Mouse (Mus musculus) heart, postnatal 14 days (tissue): ENCODE data around the gene Colq. TPM values are rescaled to one million over a fixed set of nuclear protein-coding genes. Genes with fewer than 3 reads are reported as not detected.
"Not testable (repeated sequence)": the region's sequence is repeated elsewhere in the genome, so short reads cannot be mapped to it uniquely, and the experiment has no call there.

Source experiments
- DNase-seq, 2 experiments: peaks; one replicate each; pipeline ENCODE4 v3.0.0; 2021 to 2022
- intact Hi-C: fragments of 180-260 bp; cut with DNase I; formaldehyde crosslinking; loops from one replicate; pipeline ENCODE4 v1.15.1; 2025
- long read RNA-seq, 2 experiments: library from polyadenylated mRNA; stranded (forward); transcript quantifications; one replicate each; pipeline ENCODE4 v2.0.0; 2021
- total RNA-seq, 2 experiments: library from RNA; stranded (reverse); gene quantifications; 2 replicates each; pipeline ENCODE4 v1.2.3; 2021

The Colq gene
- total RNA-seq = 1 to 10 TPM; 7.1 to 9.5 TPM
- long read RNA-seq, experiment 1, transcript Colq-201 (17 exons, 2,837 nt) = major isoform, 16 of 22 reads
- long read RNA-seq, experiment 1, partial matches to known transcripts = 5 of 22 reads
- long read RNA-seq, experiment 1, other reads (novel, unspliced or antisense) = 1 of 22 reads
- long read RNA-seq, experiment 2, transcript Colq-201 (17 exons, 2,837 nt) = major isoform, 21 of 28 reads
- long read RNA-seq, experiment 2, partial matches to known transcripts = 4 of 28 reads
- long read RNA-seq, experiment 2, other reads (novel, unspliced or antisense) = 3 of 28 reads

- intact Hi-C loops = no loop called here
Measured at GRCm38 (mm10) chr14:31591243-31591642, at the start of gene Colq. TSS of gene Colq (minus strand) at chr14:31591343.

GRCm38 (mm10) chr14:31640346-31640889, 49.3 kb upstream of the Colq start, which contains the start of gene Gm49387:
TSS of gene Gm49387 (minus strand) at chr14:31640878.
- DNase-seq = no peak
- intact Hi-C loops = no loop called here

More at GRCm38 (mm10) chr14:31591243-31591642, at the start of gene Colq:
- DNase-seq = no peak

- intact Hi-C loops = no loop called here
Measured at GRCm38 (mm10) chr14:31630677-31631076, 39.5 kb upstream of the Colq start.

GRCm38 (mm10) chr14:31622748-31623147, 31.6 kb upstream of the Colq start:
- intact Hi-C loops = no loop called here
- no peak for DNase-seq

More at GRCm38 (mm10) chr14:31630677-31631076, 39.5 kb upstream of the Colq start:
- no peak for DNase-seq

- intact Hi-C loops = no loop called here
- DNase-seq = no peak
Measured at GRCm38 (mm10) chr14:31620591-31621223, 29.6 kb upstream of the Colq start.

- intact Hi-C loops = no loop called here
- no peak for DNase-seq
Measured at GRCm38 (mm10) chr14:31617997-31618396, 26.9 kb upstream of the Colq start.

GRCm38 (mm10) chr14:31617204-31617603, 26.1 kb upstream of the Colq start:
- DNase-seq = no peak
- intact Hi-C loops = no loop called here

- DNase-seq = no peak
- intact Hi-C loops = no loop called here
Measured at GRCm38 (mm10) chr14:31613671-31614070, 22.5 kb upstream of the Colq start.

- intact Hi-C loops = no loop called here
- no peak for DNase-seq
Measured at GRCm38 (mm10) chr14:31611986-31612385, 20.8 kb upstream of the Colq start.

GRCm38 (mm10) chr14:31605514-31605913, 14.4 kb upstream of the Colq start:
- DNase-seq = peak in 1 of 2 experiments; percentile 3
- intact Hi-C loops = loop anchor here (1.0 to 10.0 kb wide), 2 partner anchors 86 to 241 kb away; no protein-coding TSS in a partner anchor

GRCm38 (mm10) chr14:31604916-31605315, 13.8 kb upstream of the Colq start:
- peak; percentile 20 to 46 for DNase-seq
- intact Hi-C loops = loop anchor here (1.0 to 10.0 kb wide), 2 partner anchors 86 to 240 kb away; no protein-coding TSS in a partner anchor

- intact Hi-C loops = loop anchor here (10.0 kb wide), 1 partner anchor 238 kb away; no protein-coding TSS in a partner anchor
Measured at GRCm38 (mm10) chr14:31602616-31602979, 11.5 kb upstream of the Colq start.

GRCm38 (mm10) chr14:31601908-31602615, 10.9 kb upstream of the Colq start:
- intact Hi-C loops = loop anchor here (10.0 kb wide), 1 partner anchor 237 kb away; no protein-coding TSS in a partner anchor
- no peak for DNase-seq

More at GRCm38 (mm10) chr14:31602616-31602979, 11.5 kb upstream of the Colq start:
- DNase-seq = not testable (repeated sequence)

- DNase-seq = no peak
- intact Hi-C loops = no loop called here
Measured at GRCm38 (mm10) chr14:31597446-31597845, 6.3 kb upstream of the Colq start.

GRCm38 (mm10) chr14:31596408-31596807, 5.3 kb upstream of the Colq start:
- intact Hi-C loops = no loop called here
- no peak for DNase-seq

- intact Hi-C loops = no loop called here
- no peak for DNase-seq
Measured at GRCm38 (mm10) chr14:31594693-31595092, 3.5 kb upstream of the Colq start.

- no peak for DNase-seq
- intact Hi-C loops = no loop called here
Measured at GRCm38 (mm10) chr14:31593036-31593435, 1.9 kb upstream of the Colq start.

- intact Hi-C loops = no loop called here
- no peak for DNase-seq
Measured at GRCm38 (mm10) chr14:31586451-31586850, 4.7 kb downstream of the Colq start.

GRCm38 (mm10) chr14:31583082-31583481, 8.1 kb downstream of the Colq start:
- no peak for DNase-seq
- intact Hi-C loops = no loop called here

GRCm38 (mm10) chr14:31577966-31578735, 13.0 kb downstream of the Colq start:
- intact Hi-C loops = no loop called here
- DNase-seq = peak in 1 of 2 experiments; percentile 32
